Mouse (Mus musculus) cerebellum, postnatal 10 days (tissue): ENCODE results near the gene Abca8b.
A peak's percentile ranks its signal among the peaks of the same experiment; 100 is the strongest.
"Not testable (repeated sequence)": the region's sequence is repeated elsewhere in the genome, so short reads cannot be mapped to it uniquely, and the experiment has no call there.

Experiments
- DNase-seq, 2 experiments: peaks; one replicate each; pipeline ENCODE4 v3.0.0; 2021; ENCODE audit warnings: mixed read lengths in 2 of 2

The Abca8b gene

DNA sequence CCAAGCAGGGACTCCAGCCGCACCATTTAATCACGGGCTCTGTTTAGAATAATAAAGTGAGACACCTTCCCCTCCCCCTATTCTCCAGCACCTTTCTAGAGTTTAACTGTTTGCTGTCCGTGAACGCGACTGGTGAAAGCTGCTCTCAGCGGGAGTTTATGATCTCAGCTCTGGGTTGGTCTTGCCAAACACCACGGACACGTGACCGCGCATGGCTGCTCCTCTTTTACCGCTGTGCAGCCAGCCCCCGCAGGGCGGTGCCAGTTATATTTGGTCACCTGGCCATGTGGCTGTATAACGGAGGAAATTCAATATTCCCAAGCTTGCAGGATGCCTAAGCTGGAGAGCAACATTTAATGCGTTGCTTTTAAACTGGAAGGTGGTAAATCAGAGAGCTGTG lies at the start of gene Abca8b:
Abca8b (minus strand) TSS at position 222 of the 400 bp plus-strand sequence.
- peak; percentile 94 to 95 for DNase-seq

- no peak for DNase-seq
Observed at GRCm38 (mm10) chr11:110037795-110038194, 42.1 kb upstream of the Abca8b start.

- DNase-seq, result no peak
Observed at GRCm38 (mm10) chr11:110028913-110029695, 33.5 kb upstream of the Abca8b start.

GRCm38 (mm10) chr11:110010836-110011546 lies 15.3 kb upstream of the Abca8b start:
- no peak for DNase-seq

GRCm38 (mm10) chr11:109995013-109995412 lies 632 bp downstream of the Abca8b start:
- DNase-seq, result peak; percentile 10 to 36

DNA sequence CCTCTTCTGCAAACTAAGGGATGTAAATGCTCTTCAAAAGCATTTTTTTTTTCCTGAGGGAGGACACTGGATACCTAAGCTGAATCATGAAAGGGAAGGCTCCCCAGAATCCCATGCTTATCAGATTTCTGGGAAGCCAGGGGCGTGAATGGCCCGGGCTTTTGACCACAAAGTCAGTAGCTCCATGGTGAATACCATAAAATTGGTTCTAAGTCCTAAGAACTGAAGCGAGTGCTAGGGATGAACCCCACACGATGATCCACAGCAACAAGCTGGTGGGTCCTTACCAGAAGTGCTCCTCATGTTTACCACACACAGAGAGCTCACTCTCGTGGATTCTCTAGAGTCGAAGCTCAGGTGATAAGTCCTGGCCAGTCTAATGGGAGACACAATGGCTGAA lies 1.6 kb downstream of the Abca8b start:
- DNase-seq, result no peak

GRCm38 (mm10) chr11:109991270-109991669 lies 4.4 kb downstream of the Abca8b start:
- DNase-seq, result no peak

DNA sequence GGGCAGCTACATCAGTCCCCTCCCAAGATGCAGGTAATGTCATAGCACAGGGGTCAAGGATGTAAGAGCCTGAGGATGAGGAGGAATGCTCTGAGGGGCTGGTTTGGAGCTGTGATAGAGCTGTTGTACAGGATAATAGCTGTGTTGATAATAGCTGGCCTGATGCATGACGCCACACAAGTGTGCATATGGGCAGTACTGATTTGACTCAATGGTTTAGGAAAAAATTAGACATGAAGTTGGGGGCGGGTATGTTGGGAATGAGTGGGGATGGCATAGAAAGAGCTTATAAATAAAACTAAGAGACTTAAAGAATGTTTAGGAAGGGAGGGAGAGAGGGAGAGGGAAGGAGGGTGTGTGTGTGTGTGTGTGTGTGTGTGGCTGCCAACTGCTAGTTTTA lies 5.4 kb downstream of the Abca8b start:
- no peak for DNase-seq

DNA sequence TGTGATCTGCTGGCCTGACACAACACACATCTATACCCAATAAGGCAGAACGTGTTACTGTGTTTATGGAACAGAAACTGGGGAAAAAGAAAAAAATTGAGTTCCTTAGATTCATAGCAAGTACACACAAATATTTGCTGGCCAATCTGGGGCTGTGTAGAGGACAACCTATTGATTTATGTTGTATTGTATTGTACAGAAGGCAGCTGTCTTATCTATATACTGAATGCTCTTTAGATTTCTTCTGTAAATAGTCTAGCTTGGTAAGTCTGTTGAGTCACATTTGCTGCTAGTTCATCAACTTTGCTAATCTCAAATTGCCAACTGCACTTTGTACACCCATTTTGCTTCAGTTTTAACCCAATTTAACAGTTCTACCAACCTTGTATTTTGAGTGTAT lies 7.5 kb downstream of the Abca8b start:
- no peak for DNase-seq

DNA sequence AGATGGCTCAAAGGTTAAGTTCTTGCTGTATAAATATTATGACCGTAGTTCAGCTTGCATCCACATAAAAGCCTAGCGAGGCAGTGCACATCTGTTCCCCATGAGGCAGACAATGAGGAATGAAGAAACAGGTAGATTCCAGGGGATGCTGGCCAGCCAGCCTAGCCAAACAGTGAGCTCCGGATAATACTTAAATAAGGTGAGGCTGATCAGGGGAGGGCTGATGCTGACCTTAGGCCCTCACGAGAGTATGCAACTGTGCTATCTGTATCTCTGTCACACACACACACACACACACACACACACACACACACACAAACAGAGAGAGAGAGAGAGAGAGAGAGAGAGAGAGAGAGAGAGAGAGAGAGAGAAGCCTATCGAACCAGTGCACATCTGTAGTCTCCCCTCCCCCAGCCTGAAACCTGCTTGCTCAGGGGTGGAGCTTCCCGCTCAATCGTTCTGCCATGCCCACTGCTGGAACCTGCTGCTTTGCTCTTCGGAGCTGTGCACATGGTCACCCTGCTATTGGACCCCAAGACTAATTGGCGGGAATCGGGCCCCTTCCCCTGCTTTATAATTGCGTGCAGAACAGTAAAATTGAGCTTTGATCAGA lies 8.1 kb downstream of the Abca8b start:
- not testable (repeated sequence) for DNase-seq

DNA sequence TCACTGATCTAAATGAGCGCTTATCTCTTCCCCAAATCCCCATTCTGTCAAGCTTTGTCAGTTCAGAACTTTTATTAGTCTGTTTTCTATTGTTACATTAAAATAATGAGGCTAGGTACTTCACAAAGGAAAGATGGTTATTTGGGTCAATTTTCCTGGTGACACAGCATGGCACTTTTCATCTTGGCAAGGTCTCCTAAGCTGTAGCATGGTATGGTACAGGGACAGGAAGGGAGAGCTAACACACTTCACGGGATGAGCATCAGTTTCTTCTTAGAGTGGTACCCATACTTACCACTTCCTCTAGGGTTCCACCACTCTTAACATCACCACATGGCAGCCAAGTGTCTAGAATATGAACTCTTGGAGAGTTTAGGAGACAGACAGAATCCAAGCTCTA lies 13.8 kb downstream of the Abca8b start:
- DNase-seq, result no peak

GRCm38 (mm10) chr11:109970521-109970920 lies 25.1 kb downstream of the Abca8b start:
- DNase-seq, result no peak

- DNase-seq, result peak in 1 of 2 experiments; percentile 6
Observed at GRCm38 (mm10) chr11:109961495-109962492, 33.9 kb downstream of the Abca8b start.

- DNase-seq, result peak in 1 of 2 experiments; percentile 6
Observed at GRCm38 (mm10) chr11:109955185-109955584, 40.5 kb downstream of the Abca8b start.

- no peak for DNase-seq
Observed at GRCm38 (mm10) chr11:109936915-109937314, 58.7 kb downstream of the Abca8b start.

DNA sequence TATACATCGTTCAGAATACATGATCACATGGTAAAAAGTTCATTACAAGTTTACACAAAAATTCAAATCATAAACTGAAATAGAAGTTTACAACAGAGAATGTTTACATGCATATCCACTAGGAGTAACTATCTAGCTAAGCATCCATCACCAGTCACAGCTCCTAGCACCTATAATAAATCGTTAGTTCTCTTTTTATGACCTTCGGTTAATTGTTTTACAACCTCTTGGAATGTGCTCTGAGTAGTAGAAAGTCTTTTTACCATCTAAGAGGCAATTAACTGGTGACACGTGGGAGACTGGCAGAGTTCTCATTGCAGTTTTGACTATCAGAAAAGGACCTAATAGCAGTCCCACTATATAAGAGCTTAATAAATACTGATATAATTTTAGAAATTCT lies 62.4 kb downstream of the Abca8b start:
- DNase-seq, result not testable (repeated sequence)

DNA sequence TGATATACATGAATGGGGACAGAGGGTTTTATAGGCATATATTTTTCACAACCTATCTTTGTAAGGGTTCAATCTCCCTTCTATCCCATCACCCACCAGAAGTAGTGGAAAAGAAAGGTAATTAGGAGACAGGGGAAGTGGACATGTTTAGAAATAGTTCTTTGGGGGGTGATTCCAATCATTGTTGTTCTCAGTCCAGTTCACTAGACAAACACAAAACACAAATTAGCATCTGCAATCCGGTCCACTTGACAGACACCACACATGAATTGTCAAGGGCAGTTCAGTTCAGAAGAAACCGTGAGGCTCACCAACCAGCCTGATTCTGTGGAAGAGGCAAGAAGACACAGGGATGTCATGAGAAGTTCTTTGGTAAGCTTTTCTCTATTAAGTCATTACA lies 67.2 kb downstream of the Abca8b start:
- no peak for DNase-seq

- DNase-seq, result no peak
Observed at GRCm38 (mm10) chr11:109926718-109927680, 68.6 kb downstream of the Abca8b start.

GRCm38 (mm10) chr11:109922236-109922635 lies 73.4 kb downstream of the Abca8b start:
- DNase-seq, result no peak

- DNase-seq, result no peak
Observed at GRCm38 (mm10) chr11:109919480-109919879, 76.2 kb downstream of the Abca8b start.

DNA sequence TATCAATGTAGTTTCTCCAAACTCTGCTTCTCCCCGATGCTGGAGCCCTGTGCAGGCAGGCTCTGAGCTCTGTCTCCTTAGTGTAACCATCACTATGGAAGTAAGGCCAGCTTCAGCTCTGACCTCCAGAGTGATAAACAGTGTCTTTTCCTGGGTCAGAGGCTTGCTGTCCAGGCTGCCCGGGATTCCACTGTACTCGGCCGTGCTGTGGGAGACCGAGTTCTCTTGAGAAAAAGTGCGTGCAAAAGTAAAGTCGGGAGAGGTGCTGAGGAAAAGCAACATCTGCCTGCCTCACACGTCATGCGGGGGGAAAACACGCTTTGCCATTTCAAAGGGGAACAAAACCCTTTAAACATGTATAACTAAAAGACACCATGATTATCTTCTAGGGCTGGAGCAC lies 79.0 kb downstream of the Abca8b start:
- no peak for DNase-seq
